Mouse (Mus musculus): Measurements from ENCODE around the gene Cdh5. TPM values are rescaled to one million over a fixed set of nuclear protein-coding genes. Genes with fewer than 3 reads are reported as not detected.

Gene Cdh5
- total RNA-seq (2023) = 1 to 10 TPM in 1 of 2 experiments, under 1 TPM in 1; 0.67 to 2.9 TPM

DNA sequence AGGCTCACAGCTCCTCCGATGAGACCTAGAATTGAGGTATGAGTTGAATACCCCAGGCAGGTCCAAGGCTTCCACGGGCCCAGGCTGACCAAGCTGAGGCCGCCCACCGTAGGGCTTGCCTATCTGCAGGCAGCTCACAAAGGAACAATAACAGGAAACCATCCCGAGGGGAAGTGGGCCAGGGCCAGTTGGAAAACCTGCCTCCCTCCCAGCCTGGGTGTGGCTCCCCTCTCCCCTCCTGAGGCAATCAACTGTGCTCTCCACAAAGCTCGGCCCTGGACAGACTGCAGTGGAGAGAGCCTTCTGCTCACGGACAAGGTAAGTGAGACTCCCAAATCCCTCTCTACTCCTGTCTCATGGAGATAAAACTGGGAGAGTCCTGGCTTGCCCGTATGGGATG, at the start of gene Cdh5:
Gene Cdh5 (plus strand): TSS at position 211 of the 400 bp plus-strand sequence.

DNA sequence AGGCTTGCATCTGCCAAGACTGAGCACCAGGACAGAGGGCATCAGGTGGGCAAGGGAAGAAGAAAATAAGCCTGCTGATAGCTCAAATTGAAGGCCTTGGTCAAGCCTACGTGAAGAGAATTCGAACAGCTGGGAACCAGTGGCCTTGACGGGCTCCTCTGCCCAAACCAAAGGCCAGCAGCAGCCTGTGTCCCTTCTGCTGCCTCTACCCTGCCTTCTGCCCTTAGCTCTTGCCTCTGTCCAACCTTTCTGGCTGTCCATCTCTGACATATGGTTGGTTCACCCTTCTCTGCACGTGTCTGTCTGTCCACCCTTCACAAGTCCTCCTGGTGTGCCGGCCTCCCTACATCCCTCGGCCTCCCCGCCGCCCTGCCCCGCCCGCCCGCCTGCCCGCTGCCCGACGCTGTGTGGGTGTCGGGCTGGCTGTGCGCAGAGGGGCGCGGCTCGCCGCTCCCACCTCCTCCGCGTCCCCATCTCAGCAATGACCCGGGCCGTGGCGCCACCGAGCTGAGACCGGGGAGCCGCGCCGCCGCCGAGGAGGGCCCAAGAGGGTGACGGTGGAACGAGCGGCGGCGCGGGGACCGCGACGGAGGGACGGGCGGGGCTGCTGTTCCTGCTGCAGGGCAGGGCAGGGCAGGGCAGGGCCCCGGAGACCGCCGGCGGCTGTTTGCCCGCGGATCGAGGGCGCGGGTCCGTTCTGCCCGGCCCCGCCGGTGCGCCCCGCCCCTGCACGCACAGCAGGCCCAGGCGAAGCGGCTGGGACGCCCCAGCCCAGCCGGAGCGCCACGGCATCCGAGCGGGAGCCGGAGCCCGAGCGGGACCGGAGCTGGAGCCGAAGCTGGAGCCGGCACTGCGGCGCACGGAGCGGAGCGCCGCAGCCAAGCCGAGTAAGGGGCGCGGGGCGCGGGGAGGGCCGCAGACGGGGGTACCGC, 69.0 kb downstream of the Cdh5 start, which contains the start of gene Bean1:
Gene Bean1 (plus strand): TSS at position 325 of the 932 bp plus-strand sequence.

Other genes starting within 250 kb of the Cdh5 start
- gene Bean1, start 68.8 kb downstream of the Cdh5 start, total RNA-seq (2023) = not detected
- gene Tk2, start 146.9 kb downstream of the Cdh5 start, total RNA-seq (2023) = 10 to 100 TPM; 48.1 to 49.8 TPM
- 10 to 100 TPM; 52.5 to 57.1 TPM for gene Cklf, start 149.2 kb downstream of the Cdh5 start, total RNA-seq (2023)
- gene Cmtm2a, start 191.6 kb downstream of the Cdh5 start, total RNA-seq (2023) = not detected
- not detected for gene Gm45711, start 208.5 kb downstream of the Cdh5 start, total RNA-seq (2023)
- not detected for gene Cmtm1, start 208.5 kb downstream of the Cdh5 start, total RNA-seq (2023)
- gene Gm11020, start 219.9 kb downstream of the Cdh5 start, total RNA-seq (2023) = not detected
- not detected for gene Cmtm2b, start 220.6 kb downstream of the Cdh5 start, total RNA-seq (2023)
- 100 to 1,000 TPM; 150 to 162 TPM for gene Cmtm3, start 237.8 kb downstream of the Cdh5 start, total RNA-seq (2023)